Mouse (Mus musculus) heart, postnatal 0 days (tissue): ENCODE data around the gene Camsap2.

Experiments used
- CTCF ChIP-seq: IDR thresholded peaks from 2 replicates; pipeline ENCODE4 v1.5.1; 2016; ENCODE audit warnings: antibody characterized with exemption, control low read depth, low read depth
- EP300 ChIP-seq: IDR thresholded peaks from 2 replicates; pipeline ENCODE4 v1.6.1; 2016; ENCODE audit warnings: antibody characterized with exemption, low read depth

DNA sequence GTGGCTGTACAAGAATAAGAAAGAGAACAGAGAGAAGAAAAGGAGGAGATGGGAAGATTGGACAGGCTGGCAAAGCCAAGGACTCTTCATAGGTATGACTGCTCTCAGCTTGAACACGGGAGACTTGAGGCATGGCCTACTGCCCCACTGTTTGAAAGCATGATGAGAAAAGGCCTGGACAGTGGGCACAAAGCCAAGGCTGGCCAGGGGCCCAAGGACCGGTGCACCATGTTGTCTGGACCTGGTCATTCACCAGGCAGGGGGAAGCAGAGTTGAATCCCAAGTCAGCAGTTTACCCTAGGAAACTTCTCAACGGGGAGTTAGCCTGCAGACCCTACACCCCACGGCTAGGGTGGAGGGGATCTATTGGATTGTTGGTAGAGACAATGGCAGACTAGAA, 118.0 kb downstream of the Camsap2 start:
- TF ChIP-seq CTCF (no peak), EP300 (no peak)
